Mouse (Mus musculus) stomach, postnatal 0 days (tissue): ENCODE data around the gene Prss34.

Experiments
- CTCF ChIP-seq: IDR thresholded peaks from 2 replicates; pipeline ENCODE4 v1.5.1; 2016; ENCODE audit warnings: antibody characterized with exemption, low read depth, mild to moderate bottlenecking, moderate library complexity
- EP300 ChIP-seq: optimal IDR thresholded peaks from 2 replicates; pipeline ENCODE3; 2016; ENCODE audit warnings: antibody characterized with exemption

DNA sequence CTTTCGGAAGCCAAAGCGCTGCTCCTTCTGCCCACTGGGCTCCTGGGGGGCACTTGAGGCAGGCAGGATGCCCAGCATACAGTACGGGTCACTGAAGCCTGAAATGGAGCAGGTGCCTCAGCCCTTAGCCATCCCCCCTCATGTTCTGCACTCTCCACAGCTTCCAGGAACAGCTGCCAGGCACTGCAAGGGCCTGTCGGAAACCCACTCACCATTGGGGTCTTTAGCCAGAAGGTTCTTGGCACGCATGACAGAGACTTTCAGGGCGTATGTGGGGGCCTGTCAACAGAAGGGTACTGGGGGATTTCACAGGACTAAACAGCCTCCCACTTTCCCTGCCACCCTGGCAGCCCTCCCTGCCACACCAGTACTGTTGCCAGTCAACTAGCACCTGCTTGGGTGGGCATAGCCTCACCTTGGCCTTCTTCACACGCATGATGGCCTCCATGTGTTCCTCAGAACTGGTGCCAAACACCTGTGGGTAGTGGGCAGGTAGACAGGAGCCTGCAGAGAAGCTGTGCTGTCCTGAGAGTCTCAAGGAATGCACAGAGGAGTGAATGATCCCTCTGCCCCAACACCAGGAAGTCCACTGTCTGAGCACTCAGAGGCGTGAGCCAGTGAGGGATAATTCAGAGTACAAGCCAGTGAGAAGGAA, 47.9 kb upstream of the Prss34 start:
- TF ChIP-seq EP300 (no peak), CTCF (no peak)
